7 mouse cellular contexts compared by ENCODE assay signal in genomic region chr17:28575244-28576125, GRCm38 (mm10). TPM values are rescaled to one million over a fixed set of nuclear protein-coding genes. Genes with fewer than 3 reads are reported as not detected.
A peak's percentile ranks its signal among the peaks of the same experiment; 100 is the strongest.
DNase-seq lines count a peak whose midpoint lies in the region; ATAC-seq and TF ChIP-seq lines count a peak whose summit lies in the region.

Gene Lhfpl5, plus strand, starts transcription at chr17:28575641.

- no peaks in the 10 kb centered on the region for H3K4me1 ChIP-seq in forebrain, postnatal 0 days (ENCODE audit: insufficient read depth)
- H3K4me1 ChIP-seq in kidney, postnatal 0 days (replicated peaks; ENCODE audit: insufficient read depth, low read length) = 0 out of 2 replicates have a peak, but pooled peaks cover 3% of the 10 kb centered on the region
- peaks cover 13% of the 10 kb centered on the region for H3K4me1 ChIP-seq in midbrain, embryonic 12.5 days

- no peak within 1 kb of the TSS for H3K27ac ChIP-seq in forebrain, postnatal 0 days (ENCODE audit: low read depth, low read length)
- no peak within 1 kb of the TSS for H3K27ac ChIP-seq in kidney, postnatal 0 days
- no peak within 1 kb of the TSS for H3K27ac ChIP-seq in midbrain, embryonic 12.5 days (replicated peaks)

- no peaks in the 10 kb centered on the region for H3K27me3 ChIP-seq in forebrain, postnatal 0 days (ENCODE audit: insufficient read depth, low read length)
- H3K27me3 ChIP-seq in kidney, postnatal 0 days (ENCODE audit: insufficient read depth, low read length) = no peaks in the 10 kb centered on the region
- 0 out of 2 replicates have a peak, but pooled peaks cover 14% of the 10 kb centered on the region for H3K27me3 ChIP-seq in midbrain, embryonic 12.5 days

- peak within 1 kb of the TSS; percentile 52 for H3K9ac ChIP-seq in forebrain, postnatal 0 days
- no peak within 1 kb of the TSS for H3K9ac ChIP-seq in kidney, postnatal 0 days (ENCODE audit: low read depth, low read length)
- H3K9ac ChIP-seq in midbrain, embryonic 12.5 days (replicated peaks) = peak within 1 kb of the TSS; percentile 28

- WGBS in forebrain, postnatal 0 days = 17% methylated on average over 49 of the region's 50 CpGs
- WGBS in kidney, postnatal 0 days = 15% methylated on average over 50 of the region's 50 CpGs
- 13% methylated on average over 50 of the region's 50 CpGs for WGBS in midbrain, embryonic 12.5 days

- TF ChIP-seq CTCF in forebrain, postnatal 0 days (IDR thresholded peaks at IDR 0.05; ENCODE audit: low read depth) = no peak
- peak; percentile 11; the same call in 1 of the 2 replicates for TF ChIP-seq CTCF in kidney, postnatal 0 days (IDR thresholded peaks at IDR 0.05; ENCODE audit: low read depth)

- no peaks in the 10 kb centered on the region for H3K9me3 ChIP-seq in forebrain, postnatal 0 days (ENCODE audit: low read length)
- H3K9me3 ChIP-seq in kidney, postnatal 0 days (replicated peaks; ENCODE audit: low read length) = no peaks in the 10 kb centered on the region
- no peaks in the 10 kb centered on the region for H3K9me3 ChIP-seq in midbrain, embryonic 12.5 days

- peak; percentile 89 for ATAC-seq in forebrain, postnatal 0 days
- ATAC-seq in kidney, postnatal 0 days (replicated peaks; ENCODE audit: low FRiP score, low read depth) = peak; percentile 48
- ATAC-seq in midbrain, embryonic 12.5 days (ENCODE audit: low FRiP score, low read depth) = peak; percentile 77

- H3K4me2 ChIP-seq in forebrain, postnatal 0 days (ENCODE audit: low read depth) = peak within 1 kb of the TSS; percentile 75
- peak within 1 kb of the TSS; percentile 34 for H3K4me2 ChIP-seq in kidney, postnatal 0 days (ENCODE audit: low read length)
- peak within 1 kb of the TSS; percentile 59 for H3K4me2 ChIP-seq in midbrain, embryonic 12.5 days (replicated peaks)

- DNase-seq in A20 (ENCODE audit: low read depth, low spot score) = peak; percentile 32
- peak; percentile 63 for DNase-seq in CD4-positive, CD25-positive, alpha-beta regulatory T cell, adult 2 months (ENCODE audit: low read depth, low spot score)
- DNase-seq in cerebellum, adult 18-20 months = peak; percentile 29 to 43
- DNase-seq in forebrain, postnatal 0 days = peak; percentile 62
- peak; percentile 71 for DNase-seq in kidney, postnatal 0 days (ENCODE audit: low spot score)
- DNase-seq in thymus, adult 18-20 months = peak; percentile 26 to 39

- no peaks in the 10 kb centered on the region for H3K36me3 ChIP-seq in forebrain, postnatal 0 days (ENCODE audit: insufficient read depth)
- no peaks in the 10 kb centered on the region for H3K36me3 ChIP-seq in kidney, postnatal 0 days (ENCODE audit: insufficient read depth, low read length)
- no peaks in the 10 kb centered on the region for H3K36me3 ChIP-seq in midbrain, embryonic 12.5 days

- H3K4me3 ChIP-seq in forebrain, postnatal 0 days (ENCODE audit: low read depth, low read length) = peak within 1 kb of the TSS; percentile 40
- no peak within 1 kb of the TSS for H3K4me3 ChIP-seq in kidney, postnatal 0 days (replicated peaks; ENCODE audit: low read depth, low read length)
- peak within 1 kb of the TSS; percentile 39 for H3K4me3 ChIP-seq in midbrain, embryonic 12.5 days

RNA-seq across cellular contexts. Expression of gene Lhfpl5, which starts in this region (rescaled TPM):
- total RNA-seq in forebrain, postnatal 0 days (2014; rRNA removed) = 10.6 and 11.9 TPM in 2 replicates
- 11.4 and 13.2 TPM in 2 replicates for polyA plus RNA-seq in forebrain, postnatal 0 days (2015; fragmentation: Nextera tagmentation; extraction: Ambion mirVana)
- polyA plus RNA-seq in kidney, postnatal 0 days (2015; fragmentation: Nextera tagmentation; extraction: Ambion mirVana) = 0.17 TPM in 1 of 2 replicates, not detected in the other
- polyA plus RNA-seq in midbrain, embryonic 12.5 days (2016; fragmentation: Nextera tagmentation; extraction: Ambion mirVana) = 1.7 TPM in 2 replicates

Comparison
In these comparisons a context has a peak if more than half of its experiments do, and no peak if none do; other contexts are left out.
1. Peak in DNase-seq, ATAC-seq and H3K4me2 ChIP-seq in kidney, postnatal 0 days; RNA of the gene not detected or under 1 TPM.